Mouse (Mus musculus) heart, adult 2 months (tissue): ENCODE results near the gene Grcc10.

ENCODE experiments used
- CTCF ChIP-seq: fragments of 200-600 bp; IDR thresholded peaks from 2 replicates; pipeline ENCODE4 v1.8.1; 2022; ENCODE audit warnings: antibody characterized with exemption, mild to moderate bottlenecking, moderate library complexity
- EP300 ChIP-seq: fragments of 200-500 bp; IDR thresholded peaks from 2 replicates; pipeline ENCODE4 v1.6.1; 2011; ENCODE audit warnings: low read depth, low read length, control low read depth; ENCODE audit not compliant: insufficient read depth
- POLR2A ChIP-seq: fragments of 200-500 bp; IDR thresholded peaks from 2 replicates; pipeline ENCODE4 v1.6.1; 2011; ENCODE audit warnings: mild to moderate bottlenecking, low read depth, low read length, control low read depth; ENCODE audit not compliant: insufficient read depth

GRCm38 (mm10) chr6:124702102-124702783, 38.9 kb downstream of the Grcc10 start:
- TF ChIP-seq POLR2A (no peak), EP300 (no peak), CTCF (no peak)
